Mouse (Mus musculus): ENCODE measurements around the gene D430041D05Rik. TPM values are rescaled to one million over a fixed set of nuclear protein-coding genes. Genes with fewer than 3 reads are reported as not detected.
"Not testable (repeated sequence)": the region's sequence is repeated elsewhere in the genome, so short reads cannot be mapped to it uniquely, and the experiment has no call there.

Gene D430041D05Rik
- polyA plus RNA-seq, 1 experiment from 2014 or later, result 0.06 TPM

- H3K27ac ChIP-seq (replicated peaks), result no peak overlapping the region
- 79% methylated on average over 4 of the region's 4 CpGs for WGBS
Measured at GRCm38 (mm10) chr2:104110031-104110430, 300.8 kb downstream of the D430041D05Rik start.

GRCm38 (mm10) chr2:104109528-104109927 lies 301.3 kb downstream of the D430041D05Rik start:
- no peak for ATAC-seq (ENCODE audit: low FRiP score, low TSS enrichment)
- Histone ChIP-seq H3K9me3 (ENCODE audit: control insufficient read depth, low read length) (no peaks in the 10 kb centered on the region), H3K27ac (replicated peaks) (no peak overlapping the region; the same call in 1 of the 2 replicates), H3K27me3 (ENCODE audit: control insufficient read depth, insufficient read depth, low read length) (no peaks in the 10 kb centered on the region), H3K4me3 (ENCODE audit: low read depth, low read length) (no peak overlapping the region), H3K36me3 (ENCODE audit: control insufficient read depth, insufficient read depth, low read length) (no peaks in the 10 kb centered on the region), H3K9ac (ENCODE audit: low read length) (no peak overlapping the region), H3K4me1 (replicated peaks; ENCODE audit: control insufficient read depth, insufficient read depth) (no peaks in the 10 kb centered on the region), H3K4me2 (replicated peaks; ENCODE audit: low read depth) (no peak overlapping the region)
- no peak for DNase-seq (ENCODE audit: low spot score)
- no peak for TF ChIP-seq CTCF (IDR thresholded peaks at IDR 0.05; ENCODE audit: low read depth)
- TF ChIP-seq EP300 (optimal IDR thresholded peaks at IDR 0.05), result no peak
- 65% methylated on average over 2 of the region's 2 CpGs for WGBS

More at GRCm38 (mm10) chr2:104110031-104110430, 300.8 kb downstream of the D430041D05Rik start:
- Histone ChIP-seq H3K4me1 (replicated peaks; ENCODE audit: control insufficient read depth, insufficient read depth) (no peaks in the 10 kb centered on the region), H3K4me2 (replicated peaks; ENCODE audit: low read depth) (no peak overlapping the region), H3K9ac (ENCODE audit: low read length) (no peak overlapping the region), H3K9me3 (ENCODE audit: control insufficient read depth, low read length) (no peaks in the 10 kb centered on the region), H3K4me3 (ENCODE audit: low read depth, low read length) (no peak overlapping the region), H3K27me3 (ENCODE audit: control insufficient read depth, insufficient read depth, low read length) (no peaks in the 10 kb centered on the region), H3K36me3 (ENCODE audit: control insufficient read depth, insufficient read depth, low read length) (no peaks in the 10 kb centered on the region)
- DNase-seq (ENCODE audit: low spot score) (no peak), ATAC-seq (ENCODE audit: low FRiP score, low TSS enrichment) (no peak)
- TF ChIP-seq EP300 (optimal IDR thresholded peaks at IDR 0.05) (no peak), CTCF (IDR thresholded peaks at IDR 0.05; ENCODE audit: low read depth) (no peak)

GRCm38 (mm10) chr2:104109021-104109420 lies 301.8 kb downstream of the D430041D05Rik start:
- not testable (repeated sequence) for H3K4me2 ChIP-seq (replicated peaks; ENCODE audit: low read depth); ATAC-seq (ENCODE audit: low FRiP score, low TSS enrichment); H3K9ac ChIP-seq (ENCODE audit: low read length); H3K36me3 ChIP-seq (ENCODE audit: control insufficient read depth, insufficient read depth, low read length); H3K27me3 ChIP-seq (ENCODE audit: control insufficient read depth, insufficient read depth, low read length); H3K27ac ChIP-seq (replicated peaks); H3K4me1 ChIP-seq (replicated peaks; ENCODE audit: control insufficient read depth, insufficient read depth); DNase-seq (ENCODE audit: low spot score); H3K9me3 ChIP-seq (ENCODE audit: control insufficient read depth, low read length); H3K4me3 ChIP-seq (ENCODE audit: low read depth, low read length)
- WGBS, result 79% methylated on average over 2 of the region's 2 CpGs

GRCm38 (mm10) chr2:104104800-104105199 lies 306.0 kb downstream of the D430041D05Rik start:
- ATAC-seq (ENCODE audit: low FRiP score, low TSS enrichment), result no peak
- 88% methylated on average over 6 of the region's 6 CpGs for WGBS

GRCm38 (mm10) chr2:104099946-104100345 lies 310.9 kb downstream of the D430041D05Rik start:
- ATAC-seq (ENCODE audit: low FRiP score, low TSS enrichment), result no peak
- no peak overlapping the region for H3K9ac ChIP-seq (ENCODE audit: low read length)
- 59% methylated on average over 1 of the region's 1 CpGs for WGBS

More at GRCm38 (mm10) chr2:104104800-104105199, 306.0 kb downstream of the D430041D05Rik start:
- no peak for DNase-seq (ENCODE audit: low spot score)
- Histone ChIP-seq H3K4me1 (replicated peaks; ENCODE audit: control insufficient read depth, insufficient read depth) (no peaks in the 10 kb centered on the region), H3K4me2 (replicated peaks; ENCODE audit: low read depth) (no peak overlapping the region), H3K27ac (replicated peaks) (no peak overlapping the region), H3K9ac (ENCODE audit: low read length) (no peak overlapping the region), H3K9me3 (ENCODE audit: control insufficient read depth, low read length) (no peaks in the 10 kb centered on the region), H3K27me3 (ENCODE audit: control insufficient read depth, insufficient read depth, low read length) (no peaks in the 10 kb centered on the region), H3K4me3 (ENCODE audit: low read depth, low read length) (no peak overlapping the region), H3K36me3 (ENCODE audit: control insufficient read depth, insufficient read depth, low read length) (no peaks in the 10 kb centered on the region)
- no peak for TF ChIP-seq EP300 (optimal IDR thresholded peaks at IDR 0.05)
- no peak for TF ChIP-seq CTCF (IDR thresholded peaks at IDR 0.05; ENCODE audit: low read depth)

GRCm38 (mm10) chr2:104099231-104099585 lies 311.6 kb downstream of the D430041D05Rik start:
- no peaks in the 10 kb centered on the region for H3K9me3 ChIP-seq (ENCODE audit: control insufficient read depth, low read length)
- H3K4me2 ChIP-seq (replicated peaks; ENCODE audit: low read depth), result no peak overlapping the region
- no peak for TF ChIP-seq CTCF (IDR thresholded peaks at IDR 0.05; ENCODE audit: low read depth)
- TF ChIP-seq EP300 (optimal IDR thresholded peaks at IDR 0.05), result no peak
- H3K36me3 ChIP-seq (ENCODE audit: control insufficient read depth, insufficient read depth, low read length), result no peaks in the 10 kb centered on the region
- no peak overlapping the region for H3K27ac ChIP-seq (replicated peaks)
- H3K4me1 ChIP-seq (replicated peaks; ENCODE audit: control insufficient read depth, insufficient read depth), result 0 out of 2 replicates have a peak, but pooled peaks cover 6% of the 10 kb centered on the region
- H3K9ac ChIP-seq (ENCODE audit: low read length), result no peak overlapping the region
- DNase-seq (ENCODE audit: low spot score) (no peak), ATAC-seq (ENCODE audit: low FRiP score, low TSS enrichment) (no peak)
- WGBS, result 96% methylated on average over 2 of the region's 2 CpGs
- H3K4me3 ChIP-seq (ENCODE audit: low read depth, low read length), result no peak overlapping the region
- H3K27me3 ChIP-seq (ENCODE audit: control insufficient read depth, insufficient read depth, low read length), result no peaks in the 10 kb centered on the region

More at GRCm38 (mm10) chr2:104099946-104100345, 310.9 kb downstream of the D430041D05Rik start:
- no peaks in the 10 kb centered on the region for H3K27me3 ChIP-seq (ENCODE audit: control insufficient read depth, insufficient read depth, low read length)
- DNase-seq (ENCODE audit: low spot score), result no peak
- no peaks in the 10 kb centered on the region for H3K9me3 ChIP-seq (ENCODE audit: control insufficient read depth, low read length)
- H3K27ac ChIP-seq (replicated peaks), result no peak overlapping the region
- TF ChIP-seq CTCF (IDR thresholded peaks at IDR 0.05; ENCODE audit: low read depth) (no peak), EP300 (optimal IDR thresholded peaks at IDR 0.05) (no peak)
- H3K4me3 ChIP-seq (ENCODE audit: low read depth, low read length), result no peak overlapping the region
- no peak overlapping the region for H3K4me2 ChIP-seq (replicated peaks; ENCODE audit: low read depth)
- 0 out of 2 replicates have a peak, but pooled peaks cover 6% of the 10 kb centered on the region for H3K4me1 ChIP-seq (replicated peaks; ENCODE audit: control insufficient read depth, insufficient read depth)
- H3K36me3 ChIP-seq (ENCODE audit: control insufficient read depth, insufficient read depth, low read length), result no peaks in the 10 kb centered on the region
